Mouse (Mus musculus): Measurements from ENCODE around the gene Pi4k2a. TPM values are rescaled to one million over a fixed set of nuclear protein-coding genes. Genes with fewer than 3 reads are reported as not detected.

Pi4k2a gene
- polyA plus RNA-seq, 1 experiment, result 34.8 TPM

DNA sequence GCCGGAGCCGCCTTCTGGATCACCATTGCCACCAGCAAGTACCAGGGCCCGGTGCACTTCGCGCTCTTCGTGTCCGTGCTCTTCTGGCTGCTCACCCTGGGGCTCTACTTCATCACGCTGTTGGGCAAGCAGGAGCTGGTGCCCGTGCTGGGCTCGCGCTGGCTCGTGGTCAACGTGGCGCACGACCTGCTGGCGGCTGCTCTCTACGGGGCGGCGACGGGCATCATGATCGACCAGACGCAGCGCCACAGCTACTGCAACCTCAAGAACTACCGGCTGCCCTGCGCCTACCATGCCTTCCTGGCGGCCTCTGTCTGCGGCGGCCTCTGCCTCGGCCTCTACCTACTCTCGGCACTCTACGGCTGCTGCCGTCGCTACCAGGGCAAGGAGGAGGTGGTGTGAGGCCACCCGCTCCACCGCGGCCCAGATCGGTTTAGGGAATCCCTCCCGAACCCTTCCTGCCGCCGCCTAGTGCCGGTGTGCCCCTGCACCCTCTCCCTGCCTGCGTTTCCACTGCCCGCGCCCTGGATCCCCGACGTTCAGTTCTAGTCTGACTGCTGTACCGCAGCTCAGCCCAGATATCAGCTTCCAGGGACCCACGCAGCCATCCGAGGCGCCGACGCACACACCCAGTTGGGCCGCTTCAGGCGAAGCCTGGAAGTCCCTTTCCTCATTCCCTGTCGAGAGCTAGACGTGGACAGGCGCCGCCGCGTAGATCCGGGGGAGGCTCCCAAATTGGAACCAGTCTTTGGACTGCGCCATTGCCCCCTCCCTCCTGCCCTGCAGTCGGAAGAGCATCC, 57.7 kb downstream of the Pi4k2a start:
- peak; percentile 75 for DNase-seq
- WGBS, result 1% methylated on average over 63 of the region's 63 CpGs
- peak overlapping the region; percentile 78 for H3K4me3 ChIP-seq (replicated peaks; ENCODE audit: extremely low read depth, low read depth, low read length)
- TF ChIP-seq POLR2A (IDR thresholded peaks at IDR 0.05; ENCODE audit: borderline replicate concordance, extremely low read depth, low read depth, low read length) (peak; percentile 84; the same call in 1 of the 2 replicates), CTCF (IDR thresholded peaks at IDR 0.05; ENCODE audit: insufficient read depth, low read length) (no peak)
- H3K4me1 ChIP-seq (ENCODE audit: control insufficient read depth, insufficient read depth, low read length), result peaks cover 35% of the 10 kb centered on the region

DNA sequence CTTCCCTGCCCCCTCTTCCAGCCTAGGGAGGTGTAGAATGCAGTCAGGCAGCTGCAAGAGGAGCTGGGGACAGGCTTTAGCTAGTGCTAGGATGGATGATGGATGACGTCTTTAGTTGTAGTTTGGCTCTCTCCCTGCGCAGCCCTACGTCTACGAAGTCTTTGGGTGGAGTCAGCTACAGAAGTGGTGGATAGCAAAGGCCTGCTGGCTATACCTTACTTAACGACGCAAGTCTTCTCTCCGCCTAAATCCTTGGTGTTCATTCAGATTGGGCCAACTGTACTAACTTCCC, 58.2 kb downstream of the Pi4k2a start:
- TF ChIP-seq POLR2A (IDR thresholded peaks at IDR 0.05; ENCODE audit: borderline replicate concordance, extremely low read depth, low read depth, low read length) (no peak), CTCF (IDR thresholded peaks at IDR 0.05; ENCODE audit: insufficient read depth, low read length) (no peak)
- DNase-seq, result peak; percentile 76
- WGBS, result 10% methylated on average over 7 of the region's 7 CpGs
- Histone ChIP-seq H3K4me3 (replicated peaks; ENCODE audit: extremely low read depth, low read depth, low read length) (peak overlapping the region; percentile 78), H3K4me1 (ENCODE audit: control insufficient read depth, insufficient read depth, low read length) (peaks cover 35% of the 10 kb centered on the region)

GRCm38 (mm10) chr19:42151990-42152389, 61.7 kb downstream of the Pi4k2a start:
- 5% methylated on average over 6 of the region's 6 CpGs for WGBS

GRCm38 (mm10) chr19:42157493-42158237, 67.4 kb downstream of the Pi4k2a start:
- Histone ChIP-seq H3K4me1 (ENCODE audit: control insufficient read depth, insufficient read depth, low read length) (peaks cover under 1% of the 10 kb centered on the region; the same call in 1 of the 2 replicates), H3K4me3 (replicated peaks; ENCODE audit: extremely low read depth, low read depth, low read length) (no peak overlapping the region)
- TF ChIP-seq POLR2A (IDR thresholded peaks at IDR 0.05; ENCODE audit: borderline replicate concordance, extremely low read depth, low read depth, low read length), result no peak
- TF ChIP-seq CTCF (IDR thresholded peaks at IDR 0.05; ENCODE audit: insufficient read depth, low read length), result no peak
- 36% methylated on average over 12 of the region's 12 CpGs for WGBS
- DNase-seq, result no peak

More at GRCm38 (mm10) chr19:42151990-42152389, 61.7 kb downstream of the Pi4k2a start:
- peak; percentile 88 for DNase-seq
- Histone ChIP-seq H3K4me3 (replicated peaks; ENCODE audit: extremely low read depth, low read depth, low read length) (peak overlapping the region; percentile 2), H3K4me1 (ENCODE audit: control insufficient read depth, insufficient read depth, low read length) (peaks cover 25% of the 10 kb centered on the region)
- peak; percentile 79 for TF ChIP-seq CTCF (IDR thresholded peaks at IDR 0.05; ENCODE audit: insufficient read depth, low read length)
- TF ChIP-seq POLR2A (IDR thresholded peaks at IDR 0.05; ENCODE audit: borderline replicate concordance, extremely low read depth, low read depth, low read length), result peak; percentile 23; the same call in 1 of the 2 replicates

GRCm38 (mm10) chr19:42158246-42159017, 68.2 kb downstream of the Pi4k2a start:
- TF ChIP-seq CTCF (IDR thresholded peaks at IDR 0.05; ENCODE audit: insufficient read depth, low read length) (no peak), POLR2A (IDR thresholded peaks at IDR 0.05; ENCODE audit: borderline replicate concordance, extremely low read depth, low read depth, low read length) (no peak)
- no peak overlapping the region for H3K4me3 ChIP-seq (replicated peaks; ENCODE audit: extremely low read depth, low read depth, low read length)
- 40% methylated on average over 13 of the region's 13 CpGs for WGBS
- no peak for DNase-seq
- H3K4me1 ChIP-seq (ENCODE audit: control insufficient read depth, insufficient read depth, low read length), result no peaks in the 10 kb centered on the region

GRCm38 (mm10) chr19:42163764-42164163, 73.5 kb downstream of the Pi4k2a start, which contains the start of gene Zfyve27:
Gene Zfyve27, plus strand, starts transcription at chr19:42163951.
- DNase-seq, result no peak
- no peak for TF ChIP-seq POLR2A (IDR thresholded peaks at IDR 0.05; ENCODE audit: borderline replicate concordance, extremely low read depth, low read depth, low read length)
- TF ChIP-seq CTCF (IDR thresholded peaks at IDR 0.05; ENCODE audit: insufficient read depth, low read length), result no peak
- 36% methylated on average over 5 of the region's 5 CpGs for WGBS

GRCm38 (mm10) chr19:42164188-42164587, 73.9 kb downstream of the Pi4k2a start:
- H3K4me1 ChIP-seq (ENCODE audit: control insufficient read depth, insufficient read depth, low read length), result no peaks in the 10 kb centered on the region
- DNase-seq, result no peak
- TF ChIP-seq POLR2A (IDR thresholded peaks at IDR 0.05; ENCODE audit: borderline replicate concordance, extremely low read depth, low read depth, low read length) (no peak), CTCF (IDR thresholded peaks at IDR 0.05; ENCODE audit: insufficient read depth, low read length) (no peak)
- no peak overlapping the region for H3K4me3 ChIP-seq (replicated peaks; ENCODE audit: extremely low read depth, low read depth, low read length)
- 26% methylated on average over 7 of the region's 7 CpGs for WGBS

More at GRCm38 (mm10) chr19:42163764-42164163, 73.5 kb downstream of the Pi4k2a start, which contains the start of gene Zfyve27:
- no peaks in the 10 kb centered on the region for H3K4me1 ChIP-seq (ENCODE audit: control insufficient read depth, insufficient read depth, low read length)
- no peak within 1 kb of the TSS for H3K4me3 ChIP-seq (replicated peaks; ENCODE audit: extremely low read depth, low read depth, low read length)

GRCm38 (mm10) chr19:42166130-42166529, 75.9 kb downstream of the Pi4k2a start:
- Histone ChIP-seq H3K4me1 (ENCODE audit: control insufficient read depth, insufficient read depth, low read length) (peaks cover under 1% of the 10 kb centered on the region; the same call in 1 of the 2 replicates), H3K4me3 (replicated peaks; ENCODE audit: extremely low read depth, low read depth, low read length) (no peak overlapping the region)
- WGBS, result 1% methylated on average over 12 of the region's 12 CpGs
- DNase-seq, result peak; percentile 87
- TF ChIP-seq POLR2A (IDR thresholded peaks at IDR 0.05; ENCODE audit: borderline replicate concordance, extremely low read depth, low read depth, low read length), result no peak
- peak; percentile 96 for TF ChIP-seq CTCF (IDR thresholded peaks at IDR 0.05; ENCODE audit: insufficient read depth, low read length)

DNA sequence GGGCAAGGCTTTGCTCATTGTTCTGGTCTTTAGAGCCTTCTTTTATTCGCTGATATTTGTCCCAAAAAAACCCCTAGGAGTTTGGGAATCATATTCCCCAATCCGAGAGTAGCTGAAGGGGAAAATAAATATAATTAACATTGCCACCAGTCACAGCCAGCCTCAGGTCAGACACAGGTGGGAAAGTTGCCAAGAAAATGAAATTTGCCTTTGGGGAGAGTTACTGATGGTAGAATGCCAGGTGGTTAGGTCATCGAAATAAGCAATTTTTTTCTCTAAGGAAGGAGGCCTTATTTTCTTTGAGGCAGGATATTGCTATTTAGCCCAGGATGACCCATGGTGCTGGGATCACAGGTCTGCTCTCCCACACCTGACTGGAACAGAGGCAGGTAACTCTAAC, 76.5 kb downstream of the Pi4k2a start:
- TF ChIP-seq POLR2A (IDR thresholded peaks at IDR 0.05; ENCODE audit: borderline replicate concordance, extremely low read depth, low read depth, low read length), result no peak
- TF ChIP-seq CTCF (IDR thresholded peaks at IDR 0.05; ENCODE audit: insufficient read depth, low read length), result no peak
- 38% methylated on average over 3 of the region's 3 CpGs for WGBS
- no peak for DNase-seq
- Histone ChIP-seq H3K4me1 (ENCODE audit: control insufficient read depth, insufficient read depth, low read length) (peaks cover 3% of the 10 kb centered on the region; the same call in 1 of the 2 replicates), H3K4me3 (replicated peaks; ENCODE audit: extremely low read depth, low read depth, low read length) (no peak overlapping the region)

All from lung, adult 2 months (tissue).